Mouse (Mus musculus) heart, embryonic 12.5 days (tissue): ENCODE measurements around the gene Akna. TPM values are rescaled to one million over a fixed set of nuclear protein-coding genes. Genes with fewer than 3 reads are reported as not detected.

ENCODE experiments used
- ATAC-seq: fragments of 200-750 bp; cut with Nextera tagmentation; 2 replicates; pipeline ENCODE4 v1.8.0; 2017; ENCODE audit warnings: moderate TSS enrichment, moderate library complexity; ENCODE audit not compliant: insufficient number of reproducible peaks, low FRiP score
- H3K27ac ChIP-seq: fragments of 300-500 bp; sonication (generic); 2 replicates; pipeline ENCODE4 v1.5.1; 2016; ENCODE audit warnings: mild to moderate bottlenecking, moderate library complexity; ENCODE audit not compliant: poor library complexity, severe bottlenecking
- H3K27me3 ChIP-seq: fragments of 300-500 bp; sonication (generic); replicated peaks from 2 replicates; pipeline ENCODE4 v1.6.1; 2016; ENCODE audit warnings: mild to moderate bottlenecking, moderate library complexity
- H3K36me3 ChIP-seq: fragments of 300-500 bp; sonication (generic); 2 replicates; pipeline ENCODE4 v1.6.1; 2016; ENCODE audit warnings: mild to moderate bottlenecking, moderate library complexity
- H3K4me1 ChIP-seq: fragments of 300-500 bp; sonication (generic); replicated peaks from 2 replicates; pipeline ENCODE4 v1.6.1; 2016; ENCODE audit warnings: mild to moderate bottlenecking
- H3K4me2 ChIP-seq: fragments of 300-500 bp; sonication (generic); 2 replicates; pipeline ENCODE4 v1.6.1; 2016; ENCODE audit warnings: mild to moderate bottlenecking, moderate library complexity
- H3K4me3 ChIP-seq: fragments of 300-500 bp; sonication (generic); 2 replicates; pipeline ENCODE4 v1.5.1; 2016; ENCODE audit warnings: mild to moderate bottlenecking
- H3K9ac ChIP-seq: fragments of 300-500 bp; sonication (generic); 2 replicates; pipeline ENCODE4 v1.6.1; 2016; ENCODE audit warnings: mild to moderate bottlenecking, moderate library complexity
- H3K9me3 ChIP-seq: fragments of 300-500 bp; sonication (generic); replicated peaks from 2 replicates; pipeline ENCODE4 v1.6.1; 2016; ENCODE audit warnings: mild to moderate bottlenecking, moderate library complexity
- WGBS: fragments of 180-500 bp; shearing (Covaris S2); methylation state at CpG from one replicate; pipeline ENCODE4 v1.1.7; 2016; 5-methylcytosine and 5-hydroxymethylcytosine counted together
- polyA plus RNA-seq: library from polyadenylated mRNA; unstranded; fragments of >200 nt; fragmentation: Nextera tagmentation; extraction: Ambion mirVana; gene quantifications from 2 replicates; pipeline ENCODE4 v1.2.1, GENCODE M21; 2016

The Akna gene
- polyA plus RNA-seq, 1 experiment from 2014 or later: 3.0 TPM

DNA sequence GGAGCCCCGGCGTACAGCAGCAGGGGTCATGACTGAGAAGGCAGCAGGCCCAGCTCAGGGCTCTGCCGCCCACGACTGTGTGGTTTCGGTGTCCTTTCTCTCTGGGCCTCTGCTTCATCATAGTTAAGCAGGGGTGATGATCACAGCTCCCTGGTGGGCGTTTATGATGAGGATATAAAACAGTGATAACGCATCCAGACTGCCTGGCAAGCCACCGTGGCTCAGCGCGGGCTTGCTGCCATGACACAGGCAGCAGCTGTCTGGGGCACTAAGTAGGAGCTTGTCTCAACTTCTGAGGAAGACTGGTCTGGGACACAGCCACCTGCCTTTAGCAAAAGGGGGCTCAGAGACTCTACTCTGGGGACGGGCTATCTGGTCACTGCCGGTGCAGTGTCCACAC, 19.7 kb downstream of the Akna start:
- H3K36me3 ChIP-seq: peaks cover 34% of the 10 kb centered on the region
- no peak overlapping the region for H3K4me2 ChIP-seq
- WGBS: 76% methylated on average over 12 of the region's 12 CpGs

DNA sequence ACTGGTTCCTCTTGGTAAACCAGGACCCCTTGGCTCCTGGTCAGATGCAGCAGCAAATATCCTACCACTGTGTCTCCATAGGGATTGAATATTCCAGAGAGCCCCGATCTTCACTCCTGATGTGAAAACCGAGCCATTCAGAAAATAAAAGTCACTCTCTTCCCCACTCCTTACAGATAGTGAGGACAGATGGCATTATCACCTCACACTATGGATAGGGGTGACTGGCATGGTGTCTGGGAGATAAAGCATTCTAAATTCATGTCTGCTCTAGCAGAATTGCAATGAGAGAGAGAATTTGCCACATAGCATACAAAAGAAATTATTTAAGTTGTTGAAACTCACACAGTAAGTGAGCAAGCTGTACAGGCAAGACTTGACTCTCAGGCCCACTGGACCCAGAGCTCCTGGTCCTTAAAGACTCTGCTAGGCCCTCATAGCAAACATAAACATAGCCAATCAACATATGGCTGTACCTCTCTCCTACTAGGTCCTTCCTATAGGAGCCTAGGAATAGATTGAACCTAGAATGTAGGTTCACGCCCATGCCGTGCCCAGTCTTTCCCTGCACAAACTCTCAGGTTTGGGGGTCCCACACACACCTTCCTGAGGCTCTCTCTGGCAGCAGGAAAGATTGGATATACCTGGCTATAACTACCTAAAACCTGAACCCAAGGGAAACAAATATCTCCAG, 20.3 kb downstream of the Akna start:
- ATAC-seq: no peak
- no peak overlapping the region for H3K27ac ChIP-seq
- no peak overlapping the region for H3K9ac ChIP-seq
- no peaks in the 10 kb centered on the region for H3K9me3 ChIP-seq
- peaks cover 39% of the 10 kb centered on the region for H3K36me3 ChIP-seq
- 78% methylated on average over 4 of the region's 4 CpGs for WGBS
- H3K4me1 ChIP-seq: no peaks in the 10 kb centered on the region
- no peak overlapping the region for H3K4me2 ChIP-seq
- H3K4me3 ChIP-seq: no peak overlapping the region
- H3K27me3 ChIP-seq: no peaks in the 10 kb centered on the region

More for the DNA sequence above, 19.7 kb downstream of the Akna start:
- Histone ChIP-seq H3K27me3 (no peaks in the 10 kb centered on the region), H3K27ac (no peak overlapping the region), H3K9me3 (no peaks in the 10 kb centered on the region), H3K9ac (no peak overlapping the region), H3K4me3 (no peak overlapping the region), H3K4me1 (no peaks in the 10 kb centered on the region)
- ATAC-seq: no peak

DNA sequence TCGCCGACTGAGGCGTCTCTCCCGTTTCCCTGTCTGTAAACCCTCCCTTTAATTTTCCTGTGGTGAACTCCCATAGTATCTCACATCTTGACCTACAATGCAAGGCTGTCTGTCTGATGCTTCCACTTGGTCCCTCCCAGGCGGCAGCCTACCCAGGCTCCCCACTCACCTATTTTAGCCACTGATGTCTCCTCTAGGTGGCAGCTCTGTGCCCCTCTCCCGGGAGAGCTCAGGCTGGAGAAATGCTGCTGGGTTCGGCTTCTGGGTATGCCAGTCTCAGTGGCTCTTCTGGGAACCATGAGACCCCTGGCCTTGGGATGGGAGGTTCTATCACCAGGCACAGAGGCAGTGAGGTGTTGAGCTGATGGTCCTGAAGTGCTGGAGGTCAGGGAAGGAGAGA, 25.7 kb downstream of the Akna start:
- Histone ChIP-seq H3K9ac (no peak overlapping the region), H3K27ac (no peak overlapping the region), H3K27me3 (no peaks in the 10 kb centered on the region), H3K4me3 (no peak overlapping the region), H3K9me3 (no peaks in the 10 kb centered on the region), H3K4me2 (no peak overlapping the region), H3K36me3 (peaks cover 58% of the 10 kb centered on the region), H3K4me1 (no peaks in the 10 kb centered on the region)
- 67% methylated on average over 7 of the region's 7 CpGs for WGBS
- no peak for ATAC-seq

DNA sequence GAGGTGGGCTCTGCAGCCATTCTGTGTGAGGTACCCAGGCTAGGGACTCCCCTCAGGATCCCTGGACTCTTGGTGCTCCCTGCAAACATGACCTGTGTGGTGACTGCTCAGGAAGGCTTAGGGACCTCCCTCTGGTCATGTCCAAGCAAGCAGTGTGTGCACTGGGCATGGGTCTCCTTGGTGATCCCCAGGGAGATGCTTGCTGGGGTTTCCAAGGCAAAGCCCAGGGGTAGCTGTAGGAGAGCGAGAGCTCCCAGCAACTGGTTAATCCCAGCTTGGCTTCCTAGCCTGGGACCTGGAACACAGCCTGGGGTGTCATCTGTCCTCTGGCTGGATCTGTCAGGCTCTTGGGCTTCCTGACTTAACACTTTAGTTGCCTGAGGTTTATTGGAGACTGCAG, 27.8 kb downstream of the Akna start:
- 88% methylated on average over 1 of the region's 1 CpGs for WGBS
- no peak for ATAC-seq

DNA sequence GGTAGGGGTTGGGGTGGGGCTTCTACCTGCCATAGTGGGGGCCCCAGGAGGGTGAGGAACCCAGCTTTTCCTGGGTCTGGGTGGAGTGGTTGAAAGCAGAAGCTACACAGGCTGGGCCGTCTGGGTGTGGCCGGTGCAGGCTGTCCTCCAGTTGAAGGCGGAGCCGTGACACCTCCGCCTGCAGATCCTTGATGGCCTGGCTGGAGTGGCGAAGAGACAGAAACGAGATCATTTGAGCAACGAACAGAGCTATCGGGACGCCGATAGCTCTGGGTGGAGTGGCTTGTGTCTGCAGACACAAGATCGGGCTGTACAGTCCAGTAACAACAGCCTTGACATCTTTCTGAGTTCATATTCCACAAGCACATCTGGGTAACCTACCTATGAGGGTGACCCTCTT, 28.8 kb downstream of the Akna start:
- Histone ChIP-seq H3K4me3 (no peak overlapping the region), H3K4me1 (no peaks in the 10 kb centered on the region), H3K9me3 (no peaks in the 10 kb centered on the region), H3K36me3 (peaks cover 41% of the 10 kb centered on the region), H3K27ac (no peak overlapping the region), H3K4me2 (no peak overlapping the region), H3K9ac (no peak overlapping the region), H3K27me3 (no peaks in the 10 kb centered on the region)
- ATAC-seq: peak; percentile 43; the same call in 1 of the 2 replicates
- 63% methylated on average over 12 of the region's 12 CpGs for WGBS

More for the DNA sequence above, 27.8 kb downstream of the Akna start:
- Histone ChIP-seq H3K9ac (no peak overlapping the region), H3K4me1 (no peaks in the 10 kb centered on the region), H3K4me2 (no peak overlapping the region), H3K36me3 (peaks cover 47% of the 10 kb centered on the region), H3K27ac (no peak overlapping the region), H3K4me3 (no peak overlapping the region), H3K9me3 (no peaks in the 10 kb centered on the region), H3K27me3 (no peaks in the 10 kb centered on the region)

DNA sequence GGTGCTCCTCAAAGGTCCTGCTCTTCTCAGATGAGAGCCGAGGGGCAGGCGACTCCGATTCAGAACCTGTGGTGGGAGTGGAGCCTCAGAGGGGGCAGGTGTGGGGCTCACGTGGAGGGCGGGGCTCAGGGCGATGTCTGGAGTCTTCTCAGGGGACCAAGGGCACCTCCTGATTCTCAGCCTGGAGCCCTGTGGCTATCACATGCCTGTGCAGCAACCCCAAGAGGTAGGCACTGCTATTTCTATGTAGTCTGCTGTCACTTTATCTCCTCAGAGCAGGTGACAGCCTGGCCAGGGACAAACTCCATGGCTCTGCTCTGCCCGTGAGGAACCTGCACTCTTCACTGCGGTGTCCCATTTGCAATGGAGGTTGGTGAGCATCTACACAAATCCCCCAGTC, 29.8 kb downstream of the Akna start:
- 85% methylated on average over 8 of the region's 8 CpGs for WGBS

DNA sequence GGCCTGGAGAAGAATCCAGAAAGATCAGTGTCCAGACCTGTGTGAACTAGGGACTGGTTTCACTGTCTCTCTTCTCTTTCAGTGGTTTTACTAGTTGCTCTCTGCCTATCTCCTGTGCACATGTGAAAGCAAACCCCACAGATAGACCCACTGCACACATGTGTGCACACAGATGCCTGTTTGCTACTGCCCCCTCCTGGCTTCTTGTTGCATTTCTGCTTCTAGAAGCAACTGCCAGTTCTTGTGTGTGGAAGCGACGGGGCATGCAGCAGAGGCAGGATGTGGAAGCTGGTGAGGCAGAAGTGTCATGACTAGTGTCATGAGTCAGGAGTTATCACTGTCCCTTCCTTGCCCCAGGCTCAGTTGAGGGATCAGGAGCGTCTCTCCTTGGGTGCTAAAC, 31.3 kb downstream of the Akna start:
- Histone ChIP-seq H3K4me1 (no peaks in the 10 kb centered on the region), H3K27me3 (no peaks in the 10 kb centered on the region; the same call in 1 of the 2 replicates), H3K27ac (no peak overlapping the region), H3K9me3 (no peaks in the 10 kb centered on the region), H3K36me3 (peaks cover 42% of the 10 kb centered on the region), H3K4me3 (no peak overlapping the region), H3K4me2 (no peak overlapping the region), H3K9ac (no peak overlapping the region)
- ATAC-seq: no peak
- 45% methylated on average over 3 of the region's 3 CpGs for WGBS

More for the DNA sequence above, 29.8 kb downstream of the Akna start:
- Histone ChIP-seq H3K4me3 (no peak overlapping the region), H3K27ac (no peak overlapping the region), H3K9me3 (no peaks in the 10 kb centered on the region), H3K9ac (no peak overlapping the region), H3K36me3 (peaks cover 41% of the 10 kb centered on the region), H3K4me2 (no peak overlapping the region), H3K27me3 (no peaks in the 10 kb centered on the region), H3K4me1 (no peaks in the 10 kb centered on the region)
- ATAC-seq: no peak

DNA sequence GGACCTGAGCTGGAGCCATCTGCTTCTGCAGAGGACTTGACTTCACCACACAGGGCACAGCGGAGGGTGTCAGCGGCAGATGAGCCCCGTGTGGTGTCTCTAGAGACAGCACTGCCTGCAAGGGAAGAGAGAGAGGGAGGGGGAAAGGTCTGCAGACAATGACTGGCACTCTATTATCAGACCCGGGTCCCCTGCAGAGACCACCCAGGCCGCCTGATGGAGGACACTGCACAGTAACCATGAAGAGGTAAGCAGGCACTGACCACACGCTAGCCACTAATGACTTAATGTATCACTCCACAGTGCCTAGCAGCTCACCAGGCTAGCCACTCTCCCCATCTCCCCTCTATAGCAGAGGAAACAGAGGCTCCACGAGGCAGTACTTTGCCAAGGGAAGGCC, 32.3 kb downstream of the Akna start:
- 38% methylated on average over 7 of the region's 7 CpGs for WGBS
- Histone ChIP-seq H3K4me2 (no peak overlapping the region), H3K4me1 (no peaks in the 10 kb centered on the region), H3K27ac (no peak overlapping the region), H3K36me3 (peaks cover 32% of the 10 kb centered on the region), H3K4me3 (no peak overlapping the region), H3K27me3 (no peaks in the 10 kb centered on the region; the same call in 1 of the 2 replicates), H3K9ac (no peak overlapping the region), H3K9me3 (no peaks in the 10 kb centered on the region)
- no peak for ATAC-seq

DNA sequence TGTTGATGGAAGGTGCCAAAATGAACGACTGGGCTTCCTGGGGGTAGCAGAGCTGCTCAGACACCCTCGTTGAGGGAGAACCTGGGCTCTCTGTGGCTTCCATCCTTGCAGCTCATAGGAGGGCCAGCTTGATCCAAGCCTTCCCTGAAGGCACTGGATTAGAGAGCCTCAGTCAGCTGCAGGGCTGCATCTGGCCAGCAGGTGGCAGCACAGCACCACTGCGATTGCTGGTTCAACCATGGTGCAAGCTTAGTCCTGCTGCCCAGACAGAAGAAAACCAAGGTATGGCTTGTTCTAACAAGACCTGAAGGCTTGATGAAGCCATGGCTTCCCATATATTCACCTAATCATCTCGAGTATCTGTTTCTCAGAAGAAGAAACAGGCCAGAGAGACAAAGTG, 34.6 kb downstream of the Akna start:
- Histone ChIP-seq H3K4me3 (no peak overlapping the region), H3K27ac (no peak overlapping the region), H3K4me2 (no peak overlapping the region), H3K4me1 (no peaks in the 10 kb centered on the region), H3K27me3 (no peaks in the 10 kb centered on the region; the same call in 1 of the 2 replicates), H3K36me3 (peaks cover 32% of the 10 kb centered on the region), H3K9me3 (no peaks in the 10 kb centered on the region), H3K9ac (no peak overlapping the region)
- 12% methylated on average over 4 of the region's 4 CpGs for WGBS
- 0 out of 2 replicates have a peak, but pooled peaks have one; percentile 46 for ATAC-seq

DNA sequence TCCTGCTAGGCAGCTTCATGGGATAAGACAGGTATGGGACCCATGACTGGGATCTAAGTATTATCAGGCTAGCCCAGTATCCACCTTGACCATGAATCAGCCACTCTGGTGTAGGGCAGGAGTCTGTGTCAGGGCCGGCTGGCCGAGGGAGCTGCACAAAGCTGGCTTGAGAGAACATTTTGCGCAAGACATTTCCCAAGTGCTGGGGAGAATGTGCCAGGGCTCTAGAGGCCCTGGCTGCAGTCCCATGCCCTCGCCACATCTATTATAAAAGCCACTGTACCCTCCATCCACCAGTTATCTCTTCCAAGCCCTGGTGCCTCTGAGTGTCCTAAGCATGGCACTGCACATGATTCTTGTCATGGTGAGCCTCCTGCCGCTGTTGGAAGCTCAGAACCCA, 41.0 kb downstream of the Akna start, which contains the start of gene Orm2:
Gene Orm2, plus strand, starts transcription at position 300 of the 400 bp plus-strand sequence.
- 90% methylated on average over 5 of the region's 5 CpGs for WGBS
- Histone ChIP-seq H3K27ac (no peak within 1 kb of the TSS), H3K4me3 (no peak within 1 kb of the TSS), H3K9ac (no peak within 1 kb of the TSS), H3K27me3 (no peaks in the 10 kb centered on the region), H3K36me3 (no peaks in the 10 kb centered on the region), H3K4me1 (no peaks in the 10 kb centered on the region), H3K9me3 (no peaks in the 10 kb centered on the region), H3K4me2 (no peak within 1 kb of the TSS)
- no peak for ATAC-seq

DNA sequence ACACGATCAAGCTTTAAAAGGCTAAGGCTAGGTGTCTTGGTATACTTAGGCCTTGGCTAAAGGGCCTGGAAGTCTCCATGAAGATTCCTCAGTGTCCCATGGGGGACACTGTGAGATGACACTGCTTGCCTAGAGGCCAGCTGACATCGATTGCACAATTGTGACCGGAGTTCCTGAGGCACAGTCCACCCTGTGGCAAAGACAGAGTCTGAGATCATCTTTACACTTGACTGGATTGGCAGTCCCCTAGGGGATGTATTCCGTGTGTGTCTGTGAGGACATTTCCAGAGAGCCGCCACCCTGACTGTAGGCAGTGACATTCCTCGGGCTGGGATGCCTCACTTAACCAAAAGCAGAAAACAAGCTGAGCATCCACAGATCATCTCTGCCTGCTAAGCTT, 43.3 kb downstream of the Akna start:
- no peak for ATAC-seq
- Histone ChIP-seq H3K4me1 (peaks cover 13% of the 10 kb centered on the region), H3K27me3 (no peaks in the 10 kb centered on the region), H3K36me3 (no peaks in the 10 kb centered on the region), H3K27ac (no peak overlapping the region), H3K9me3 (no peaks in the 10 kb centered on the region), H3K4me2 (no peak overlapping the region), H3K4me3 (no peak overlapping the region), H3K9ac (no peak overlapping the region)
- 67% methylated on average over 6 of the region's 6 CpGs for WGBS
